Comparison of ENCODE assay signal across 20 mouse cellular contexts in the genomic region with DNA sequence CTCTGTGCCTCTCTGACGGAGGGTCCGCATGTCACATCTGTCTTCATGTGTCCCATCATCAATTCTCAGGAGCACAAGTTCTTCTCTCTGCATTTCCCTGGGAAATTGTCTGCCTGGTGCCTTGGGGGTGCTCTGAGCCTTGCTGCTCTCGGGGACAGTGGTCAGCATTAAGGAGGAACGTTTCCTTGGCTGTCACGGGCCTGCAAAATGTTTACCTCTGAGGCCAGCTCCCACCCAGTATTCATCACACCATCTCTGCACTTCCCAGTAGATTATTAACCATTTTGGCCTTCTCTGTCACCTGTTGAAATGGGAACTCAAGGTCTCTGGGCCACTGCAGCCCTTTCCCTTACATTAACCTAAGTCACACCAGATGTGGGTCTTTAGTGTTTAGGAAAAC.
DNase-seq lines count a peak whose midpoint lies in the region; ATAC-seq and TF ChIP-seq lines count a peak whose summit lies in the region.
"Had no signal": no experiment of that assay in that cellular context is flagged by ENCODE, and none has a peak within 500 bp of the region (broad histone marks: within the 10 kb centered on the region; RNA-seq: fewer than 3 reads in every experiment).

No protein-coding gene starts in this region.

- H3K4me3 ChIP-seq in intestine, embryonic 15.5 days (replicated peaks), result no peak overlapping the region
- no peak overlapping the region for H3K4me3 ChIP-seq in intestine, postnatal 0 days (ENCODE audit: low read depth, low read length)
- no peak overlapping the region for H3K4me3 ChIP-seq in stomach, embryonic 15.5 days (replicated peaks)
- H3K4me3 ChIP-seq in stomach, postnatal 0 days (ENCODE audit: low read depth, low read length), result no peak overlapping the region
- no peak overlapping the region for H3K4me3 ChIP-seq in limb, embryonic 10.5 days
- H3K4me3 ChIP-seq in limb, embryonic 12.5 days (replicated peaks), result no peak overlapping the region
- H3K4me3 ChIP-seq: embryonic facial prominence, embryonic 10.5 days; embryonic facial prominence, embryonic 12.5 days; forebrain, embryonic 13.5 days; forebrain, embryonic 15.5 days had no signal

- no peak for TF ChIP-seq EP300 in stomach, postnatal 0 days (optimal IDR thresholded peaks at IDR 0.05)

- DNase-seq in stomach, postnatal 0 days (ENCODE audit: low spot score), result no peak
- DNase-seq in limb, embryonic 10.5 days (ENCODE audit: low spot score), result peak; percentile 51
- no peak for DNase-seq in frontal cortex, postnatal 14 days (ENCODE audit: low spot score in 2 of 2)
- DNase-seq: adrenal gland, adult 8-10 months; adrenal gland, postnatal 14 days; adrenal gland, postnatal 36 days; cerebellum, adult 11-12 months; cerebellum, adult 2 months; cerebellum, adult 9-10 months; cerebellum, postnatal 10 days; cerebellum, postnatal 25 days had no signal

- ATAC-seq in intestine, embryonic 15.5 days, result peak; percentile 39; the same call in 1 of the 2 replicates
- ATAC-seq in intestine, postnatal 0 days, result no peak
- peak; percentile 31; the same call in 1 of the 2 replicates for ATAC-seq in stomach, embryonic 15.5 days (ENCODE audit: insufficient read depth, low FRiP score, low read depth)
- ATAC-seq in stomach, postnatal 0 days (ENCODE audit: low FRiP score, low TSS enrichment), result no peak
- ATAC-seq in limb, embryonic 12.5 days (ENCODE audit: insufficient number of reproducible peaks, insufficient read depth, low FRiP score, low TSS enrichment, low read depth), result no peak
- ATAC-seq in activated CD4-positive, CD25-positive, alpha-beta regulatory T cell, adult 4 months, result no peak
- ATAC-seq: forebrain, embryonic 13.5 days; forebrain, embryonic 15.5 days had no signal

- 43% methylated on average over 5 of the region's 5 CpGs for WGBS in intestine, embryonic 15.5 days
- WGBS in intestine, postnatal 0 days, result 44% methylated on average over 5 of the region's 5 CpGs
- WGBS in stomach, embryonic 15.5 days, result 50% methylated on average over 5 of the region's 5 CpGs
- WGBS in stomach, postnatal 0 days, result 55% methylated on average over 5 of the region's 5 CpGs
- WGBS in limb, embryonic 10.5 days, result 33% methylated on average over 5 of the region's 5 CpGs
- WGBS in limb, embryonic 12.5 days, result 23% methylated on average over 5 of the region's 5 CpGs

- no peaks in the 10 kb centered on the region for H3K9me3 ChIP-seq in intestine, embryonic 15.5 days
- H3K9me3 ChIP-seq in intestine, postnatal 0 days (ENCODE audit: control insufficient read depth), result no peaks in the 10 kb centered on the region
- no peaks in the 10 kb centered on the region for H3K9me3 ChIP-seq in stomach, embryonic 15.5 days
- no peaks in the 10 kb centered on the region for H3K9me3 ChIP-seq in stomach, postnatal 0 days (ENCODE audit: control insufficient read depth, low read length)
- no peaks in the 10 kb centered on the region for H3K9me3 ChIP-seq in limb, embryonic 10.5 days (replicated peaks)
- no peaks in the 10 kb centered on the region for H3K9me3 ChIP-seq in limb, embryonic 12.5 days
- H3K9me3 ChIP-seq: embryonic facial prominence, embryonic 10.5 days; embryonic facial prominence, embryonic 12.5 days; forebrain, embryonic 13.5 days; forebrain, embryonic 15.5 days had no signal

- no peak overlapping the region for H3K27ac ChIP-seq in intestine, embryonic 15.5 days
- H3K27ac ChIP-seq in intestine, postnatal 0 days (ENCODE audit: low read depth, low read length), result no peak overlapping the region
- no peak overlapping the region for H3K27ac ChIP-seq in stomach, embryonic 15.5 days
- H3K27ac ChIP-seq in stomach, postnatal 0 days (replicated peaks), result no peak overlapping the region
- H3K27ac ChIP-seq in limb, embryonic 10.5 days, result peak overlapping the region; percentile 84
- H3K27ac ChIP-seq in limb, embryonic 12.5 days, result peak overlapping the region; percentile 70; the same call in 1 of the 2 replicates
- H3K27ac ChIP-seq: embryonic facial prominence, embryonic 10.5 days; embryonic facial prominence, embryonic 12.5 days; forebrain, embryonic 13.5 days; forebrain, embryonic 15.5 days had no signal

- no peaks in the 10 kb centered on the region for H3K36me3 ChIP-seq in intestine, embryonic 15.5 days
- H3K36me3 ChIP-seq in intestine, postnatal 0 days (ENCODE audit: control insufficient read depth, insufficient read depth), result no peaks in the 10 kb centered on the region
- H3K36me3 ChIP-seq in stomach, embryonic 15.5 days, result no peaks in the 10 kb centered on the region
- H3K36me3 ChIP-seq in stomach, postnatal 0 days (ENCODE audit: control insufficient read depth, insufficient read depth, low read length), result no peaks in the 10 kb centered on the region
- H3K36me3 ChIP-seq in limb, embryonic 10.5 days, result no peaks in the 10 kb centered on the region; the same call in 1 of the 2 replicates
- H3K36me3 ChIP-seq in limb, embryonic 12.5 days, result no peaks in the 10 kb centered on the region
- H3K36me3 ChIP-seq: embryonic facial prominence, embryonic 10.5 days; embryonic facial prominence, embryonic 12.5 days; forebrain, embryonic 15.5 days had no signal

- H3K4me2 ChIP-seq in intestine, embryonic 15.5 days (replicated peaks), result no peak overlapping the region
- H3K4me2 ChIP-seq in intestine, postnatal 0 days (replicated peaks; ENCODE audit: low read depth), result no peak overlapping the region
- H3K4me2 ChIP-seq in stomach, embryonic 15.5 days, result no peak overlapping the region
- no peak overlapping the region for H3K4me2 ChIP-seq in stomach, postnatal 0 days (replicated peaks; ENCODE audit: low read depth)
- H3K4me2 ChIP-seq in limb, embryonic 12.5 days, result no peak overlapping the region
- H3K4me2 ChIP-seq: embryonic facial prominence, embryonic 12.5 days; forebrain, embryonic 13.5 days; forebrain, embryonic 15.5 days had no signal

- TF ChIP-seq CTCF in intestine, postnatal 0 days (IDR thresholded peaks at IDR 0.05; ENCODE audit: low read depth), result no peak
- TF ChIP-seq CTCF in stomach, postnatal 0 days (IDR thresholded peaks at IDR 0.05; ENCODE audit: low read depth), result no peak

- no peaks in the 10 kb centered on the region for H3K4me1 ChIP-seq in intestine, embryonic 15.5 days (replicated peaks)
- H3K4me1 ChIP-seq in intestine, postnatal 0 days (replicated peaks; ENCODE audit: control insufficient read depth, insufficient read depth, low read length), result no peaks in the 10 kb centered on the region
- H3K4me1 ChIP-seq in stomach, embryonic 15.5 days, result no peaks in the 10 kb centered on the region
- H3K4me1 ChIP-seq in stomach, postnatal 0 days (replicated peaks; ENCODE audit: control insufficient read depth, insufficient read depth), result no peaks in the 10 kb centered on the region
- peaks cover 51% of the 10 kb centered on the region for H3K4me1 ChIP-seq in limb, embryonic 10.5 days
- peaks cover 35% of the 10 kb centered on the region for H3K4me1 ChIP-seq in limb, embryonic 12.5 days (replicated peaks)
- H3K4me1 ChIP-seq: embryonic facial prominence, embryonic 12.5 days; forebrain, embryonic 13.5 days; forebrain, embryonic 15.5 days had no signal

- H3K27me3 ChIP-seq in intestine, embryonic 15.5 days (replicated peaks), result no peaks in the 10 kb centered on the region
- no peaks in the 10 kb centered on the region for H3K27me3 ChIP-seq in intestine, postnatal 0 days (replicated peaks; ENCODE audit: control insufficient read depth, insufficient read depth, low read length)
- H3K27me3 ChIP-seq in stomach, embryonic 15.5 days (replicated peaks), result no peaks in the 10 kb centered on the region
- H3K27me3 ChIP-seq in stomach, postnatal 0 days (ENCODE audit: control insufficient read depth, insufficient read depth, low read length), result no peaks in the 10 kb centered on the region
- H3K27me3 ChIP-seq in limb, embryonic 10.5 days (ENCODE audit: low read depth, poor library complexity, severe bottlenecking), result no peaks in the 10 kb centered on the region
- no peaks in the 10 kb centered on the region for H3K27me3 ChIP-seq in limb, embryonic 12.5 days
- H3K27me3 ChIP-seq: embryonic facial prominence, embryonic 12.5 days; forebrain, embryonic 13.5 days; forebrain, embryonic 15.5 days had no signal

- no peak overlapping the region for H3K9ac ChIP-seq in intestine, embryonic 15.5 days
- H3K9ac ChIP-seq in intestine, postnatal 0 days (ENCODE audit: low read depth, low read length), result no peak overlapping the region
- H3K9ac ChIP-seq in stomach, embryonic 15.5 days, result no peak overlapping the region
- H3K9ac ChIP-seq in stomach, postnatal 0 days (ENCODE audit: low read length), result no peak overlapping the region
- no peak overlapping the region for H3K9ac ChIP-seq in limb, embryonic 12.5 days (replicated peaks)
- H3K9ac ChIP-seq: embryonic facial prominence, embryonic 12.5 days; forebrain, embryonic 13.5 days; forebrain, embryonic 15.5 days had no signal

Comparison
In these comparisons a context has a peak if more than half of its experiments do, and no peak if none do; other contexts are left out.
1. ATAC-seq: peak in intestine, embryonic 15.5 days (single experiment) and stomach, embryonic 15.5 days (single experiment); none in intestine, postnatal 0 days (single experiment), stomach, postnatal 0 days (single experiment), limb, embryonic 12.5 days (single experiment) and activated CD4-positive, CD25-positive, alpha-beta regulatory T cell, adult 4 months (single experiment).
2. H3K27ac ChIP-seq: peak in limb, embryonic 10.5 days (single experiment) and limb, embryonic 12.5 days (single experiment); none in intestine, embryonic 15.5 days (single experiment), intestine, postnatal 0 days (single experiment), stomach, embryonic 15.5 days (single experiment) and stomach, postnatal 0 days (single experiment).